Mouse (Mus musculus): ENCODE measurements at regions not wholly inside any gene's neighbourhood (a gene's known extent, or its start where the extent isn't known, plus 50 kb on each side); places are given as distances from the start of the nearest gene placed in this dataset.

- TF ChIP-seq POLR2A (IDR thresholded peaks at IDR 0.05; ENCODE audit: extremely low read depth, insufficient read depth, low read length) (no peak), CTCF (IDR thresholded peaks at IDR 0.05; ENCODE audit: low read depth, low read length) (no peak)
Measured at GRCm38 (mm10) chr5:85706084-85706483, 359.3 kb downstream of the Cenpc1 start.

Data from liver, adult 2 months (tissue).